Mouse (Mus musculus): ENCODE measurements around the gene Serpinf2. TPM values are rescaled to one million over a fixed set of nuclear protein-coding genes. Genes with fewer than 3 reads are reported as not detected.

Serpinf2 gene
- polyA plus RNA-seq (2012): 0.36 and 0.42 TPM in 2 replicates

DNA sequence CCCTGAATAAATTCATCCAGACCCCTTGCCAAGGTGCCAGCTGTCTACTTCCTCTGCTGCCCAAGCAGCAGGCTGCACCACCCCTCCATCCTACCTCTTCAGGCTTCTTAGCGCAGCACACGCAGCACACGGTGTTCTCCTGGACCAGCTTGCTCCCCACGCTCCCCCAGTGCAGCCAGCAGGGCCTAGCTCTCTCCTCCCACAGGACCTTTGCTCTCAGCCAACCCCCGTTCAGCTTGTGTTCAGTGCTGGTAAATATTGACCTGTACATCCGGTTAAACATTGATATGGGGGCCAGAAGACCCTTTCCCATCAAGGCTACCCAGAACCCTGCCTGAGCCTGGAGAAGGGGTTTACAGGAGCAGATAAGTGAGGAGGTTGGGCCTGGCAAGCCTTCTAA is at the start of gene Serpinf2:
TSS of gene Serpinf2 (minus strand) at position 229 of the 400 bp plus-strand sequence.
- Histone ChIP-seq H3K27me3 (ENCODE audit: control insufficient read depth) (no peaks in the 10 kb centered on the region; the same call in 1 of the 2 replicates), H3K4me1 (ENCODE audit: control insufficient read depth) (peaks cover 18% of the 10 kb centered on the region), H3K4me3 (replicated peaks) (peak within 1 kb of the TSS; percentile 51), H3K36me3 (ENCODE audit: control insufficient read depth) (peaks cover 85% of the 10 kb centered on the region), H3K9me3 (ENCODE audit: control insufficient read depth, low read length) (peaks cover 8% of the 10 kb centered on the region)
- TF ChIP-seq GATA1 (IDR thresholded peaks at IDR 0.05; ENCODE audit: low read length) (no peak), TAL1 (IDR thresholded peaks at IDR 0.05; ENCODE audit: low read length) (no peak)

DNA sequence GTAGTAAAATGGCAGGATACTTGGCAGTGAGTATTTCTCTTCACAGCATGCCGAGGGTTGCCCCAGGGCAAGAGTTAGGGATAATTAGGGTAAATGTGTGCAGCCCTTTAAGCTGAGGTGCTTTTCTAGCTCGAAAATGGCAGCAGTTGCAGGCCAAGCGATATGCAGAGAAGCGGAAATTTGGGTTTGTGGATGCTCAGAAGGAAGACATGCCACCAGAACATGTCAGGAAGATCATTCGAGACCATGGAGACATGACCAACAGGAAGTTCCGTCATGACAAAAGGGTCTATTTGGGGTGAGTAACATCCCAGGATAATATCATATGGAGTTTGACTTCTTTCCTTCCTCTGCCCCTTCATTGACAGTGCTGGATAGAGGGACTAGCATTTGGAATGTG is 48.1 kb upstream of the Serpinf2 start:
- Histone ChIP-seq H3K4me1 (ENCODE audit: control insufficient read depth) (peaks cover 26% of the 10 kb centered on the region), H3K27me3 (ENCODE audit: control insufficient read depth) (peaks cover 21% of the 10 kb centered on the region), H3K36me3 (ENCODE audit: control insufficient read depth) (peaks cover 49% of the 10 kb centered on the region), H3K4me3 (replicated peaks) (peak overlapping the region; percentile 100), H3K9me3 (ENCODE audit: control insufficient read depth, low read length) (no peaks in the 10 kb centered on the region)
- TF ChIP-seq TAL1 (IDR thresholded peaks at IDR 0.05; ENCODE audit: low read length) (no peak), GATA1 (IDR thresholded peaks at IDR 0.05; ENCODE audit: low read length) (no peak)

DNA sequence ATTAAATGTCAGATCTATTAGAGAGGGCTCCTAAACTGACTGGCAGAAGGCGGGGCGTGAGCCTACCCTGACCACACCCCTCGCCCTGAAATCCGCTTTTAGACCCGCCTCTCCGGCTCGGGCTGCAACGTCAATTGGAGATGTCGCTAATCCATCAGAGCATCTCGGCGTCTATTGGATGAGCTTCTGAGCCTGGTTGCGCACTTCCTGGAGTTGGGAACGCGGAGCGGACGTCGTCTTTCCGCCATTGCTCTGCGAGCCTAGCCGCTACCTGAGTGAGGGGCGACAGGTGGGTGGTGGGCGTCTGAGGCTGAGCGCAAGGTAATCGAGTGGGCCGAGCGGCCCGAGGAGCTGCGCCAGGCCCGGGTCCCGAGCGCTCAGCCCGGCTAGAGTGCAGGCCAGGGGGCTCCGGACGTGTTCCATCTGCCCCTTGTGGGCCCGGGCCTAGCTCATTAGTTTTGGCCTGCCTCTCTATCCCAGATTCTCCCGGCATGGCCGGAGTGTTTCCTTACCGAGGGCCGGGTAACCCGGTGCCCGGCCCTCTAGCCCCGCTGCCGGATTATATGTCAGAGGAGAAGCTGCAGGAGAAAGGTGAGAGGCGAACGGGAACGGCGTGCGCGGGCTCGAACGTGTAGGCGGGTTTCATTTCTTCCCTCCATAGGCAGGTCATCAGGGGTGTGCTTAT is 47.4 kb upstream of the Serpinf2 start, which contains the start of gene Prpf8:
TSS of gene Prpf8 (plus strand) at position 216 of the 685 bp plus-strand sequence.
- peaks cover 26% of the 10 kb centered on the region for H3K4me1 ChIP-seq (ENCODE audit: control insufficient read depth)
- H3K9me3 ChIP-seq (ENCODE audit: control insufficient read depth, low read length): no peaks in the 10 kb centered on the region
- H3K36me3 ChIP-seq (ENCODE audit: control insufficient read depth): peaks cover 42% of the 10 kb centered on the region
- H3K4me3 ChIP-seq (replicated peaks): peak within 1 kb of the TSS; percentile 100
- H3K27me3 ChIP-seq (ENCODE audit: control insufficient read depth): peaks cover 21% of the 10 kb centered on the region
- no peak for TF ChIP-seq GATA1 (IDR thresholded peaks at IDR 0.05; ENCODE audit: low read length)
- TF ChIP-seq TAL1 (IDR thresholded peaks at IDR 0.05; ENCODE audit: low read length): no peak

DNA sequence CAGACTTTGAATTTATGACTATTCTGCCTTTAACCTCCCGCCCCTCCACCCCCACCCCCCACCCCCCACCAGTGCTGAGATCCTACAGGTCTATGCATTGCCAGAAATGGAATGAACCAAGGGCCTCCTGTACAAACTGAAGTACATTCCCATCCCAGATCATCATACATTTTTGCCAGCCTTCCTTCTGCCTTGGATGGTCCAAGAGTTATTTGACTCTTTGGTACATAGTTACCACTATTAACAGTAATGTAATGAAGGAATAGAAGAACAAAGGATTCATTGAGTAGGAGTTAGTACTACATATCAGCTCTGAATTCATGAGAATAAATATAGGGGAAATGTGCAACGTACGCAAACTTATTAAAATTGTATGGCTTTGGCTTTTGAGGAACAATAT is 46.8 kb upstream of the Serpinf2 start:
- no peaks in the 10 kb centered on the region for H3K9me3 ChIP-seq (ENCODE audit: control insufficient read depth, low read length)
- peaks cover 26% of the 10 kb centered on the region for H3K4me1 ChIP-seq (ENCODE audit: control insufficient read depth)
- peaks cover 21% of the 10 kb centered on the region for H3K27me3 ChIP-seq (ENCODE audit: control insufficient read depth)
- peak overlapping the region; percentile 100 for H3K4me3 ChIP-seq (replicated peaks)
- H3K36me3 ChIP-seq (ENCODE audit: control insufficient read depth): peaks cover 36% of the 10 kb centered on the region
- TF ChIP-seq TAL1 (IDR thresholded peaks at IDR 0.05; ENCODE audit: low read length) (no peak), GATA1 (IDR thresholded peaks at IDR 0.05; ENCODE audit: low read length) (no peak)

- no peak for TF ChIP-seq TAL1 (IDR thresholded peaks at IDR 0.05; ENCODE audit: low read length)
- Histone ChIP-seq H3K4me1 (ENCODE audit: control insufficient read depth) (peaks cover 34% of the 10 kb centered on the region), H3K36me3 (ENCODE audit: control insufficient read depth) (peaks cover 5% of the 10 kb centered on the region), H3K9me3 (ENCODE audit: control insufficient read depth, low read length) (no peaks in the 10 kb centered on the region), H3K27me3 (ENCODE audit: control insufficient read depth) (peaks cover 6% of the 10 kb centered on the region), H3K4me3 (replicated peaks) (no peak overlapping the region)
Measured at GRCm38 (mm10) chr11:75473376-75473775, 34.0 kb upstream of the Serpinf2 start.

GRCm38 (mm10) chr11:75472469-75473081 is 33.2 kb upstream of the Serpinf2 start:
- Histone ChIP-seq H3K36me3 (ENCODE audit: control insufficient read depth) (peaks cover 5% of the 10 kb centered on the region), H3K9me3 (ENCODE audit: control insufficient read depth, low read length) (no peaks in the 10 kb centered on the region), H3K4me3 (replicated peaks) (peak overlapping the region; percentile 15), H3K4me1 (ENCODE audit: control insufficient read depth) (peaks cover 42% of the 10 kb centered on the region), H3K27me3 (ENCODE audit: control insufficient read depth) (peaks cover 6% of the 10 kb centered on the region)
- TF ChIP-seq GATA1 (IDR thresholded peaks at IDR 0.05; ENCODE audit: low read length) (peak; percentile 25; the same call in 1 of the 2 replicates), TAL1 (IDR thresholded peaks at IDR 0.05; ENCODE audit: low read length) (no peak)

DNA sequence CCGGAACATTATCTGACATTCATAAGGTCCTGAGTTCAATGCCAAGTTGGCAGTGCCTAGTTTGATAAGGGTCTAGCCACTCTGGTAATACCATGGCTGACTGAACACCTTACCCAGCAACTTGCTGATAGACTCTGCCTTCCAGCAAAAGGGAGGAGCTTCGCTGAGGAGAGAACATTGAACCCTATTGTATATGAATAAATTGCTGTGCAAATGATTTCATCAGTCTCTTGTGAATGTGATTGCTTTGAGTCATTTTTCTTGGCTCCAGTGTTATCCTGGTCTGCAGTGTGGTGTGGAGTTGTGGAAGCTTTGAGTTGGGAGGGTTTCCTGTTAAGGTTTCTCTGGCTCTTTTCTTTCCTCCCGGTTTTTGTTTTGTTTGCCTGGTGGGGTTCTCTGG is 31.3 kb upstream of the Serpinf2 start:
- Histone ChIP-seq H3K4me3 (replicated peaks) (no peak overlapping the region), H3K27me3 (ENCODE audit: control insufficient read depth) (no peaks in the 10 kb centered on the region), H3K9me3 (ENCODE audit: control insufficient read depth, low read length) (peaks cover 3% of the 10 kb centered on the region), H3K36me3 (ENCODE audit: control insufficient read depth) (peaks cover 21% of the 10 kb centered on the region), H3K4me1 (ENCODE audit: control insufficient read depth) (peaks cover 53% of the 10 kb centered on the region)
- TF ChIP-seq GATA1 (IDR thresholded peaks at IDR 0.05; ENCODE audit: low read length) (no peak), TAL1 (IDR thresholded peaks at IDR 0.05; ENCODE audit: low read length) (no peak)

DNA sequence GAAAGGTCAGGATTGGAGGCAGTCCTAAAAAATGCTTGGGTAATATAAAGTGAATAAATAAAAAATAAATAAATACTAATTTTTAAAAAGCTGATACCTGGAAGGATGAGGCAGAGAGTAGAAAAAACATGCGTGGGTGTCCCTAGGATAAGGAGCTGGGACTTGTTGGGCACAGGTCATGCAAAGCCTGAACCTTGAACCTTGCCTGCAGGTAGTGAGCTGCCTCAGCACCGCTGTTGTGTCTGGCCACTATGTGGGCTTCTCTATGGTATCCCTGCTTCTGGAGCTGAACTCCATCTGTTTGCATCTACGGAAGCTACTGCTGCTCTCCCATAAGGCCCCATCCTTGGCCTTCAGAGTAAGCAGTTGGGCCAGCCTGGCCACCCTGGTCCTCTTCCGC is 29.9 kb upstream of the Serpinf2 start:
- Histone ChIP-seq H3K36me3 (ENCODE audit: control insufficient read depth) (peaks cover 35% of the 10 kb centered on the region), H3K9me3 (ENCODE audit: control insufficient read depth, low read length) (peaks cover 3% of the 10 kb centered on the region), H3K4me3 (replicated peaks) (no peak overlapping the region), H3K4me1 (ENCODE audit: control insufficient read depth) (peaks cover 67% of the 10 kb centered on the region), H3K27me3 (ENCODE audit: control insufficient read depth) (no peaks in the 10 kb centered on the region)
- TF ChIP-seq GATA1 (IDR thresholded peaks at IDR 0.05; ENCODE audit: low read length) (no peak), TAL1 (IDR thresholded peaks at IDR 0.05; ENCODE audit: low read length) (no peak)

GRCm38 (mm10) chr11:75468410-75468809 is 29.0 kb upstream of the Serpinf2 start:
- Histone ChIP-seq H3K4me3 (replicated peaks) (peak overlapping the region; percentile 69), H3K4me1 (ENCODE audit: control insufficient read depth) (peaks cover 74% of the 10 kb centered on the region)

More at GRCm38 (mm10) chr11:75468410-75468809, 29.0 kb upstream of the Serpinf2 start:
- peaks cover 44% of the 10 kb centered on the region for H3K36me3 ChIP-seq (ENCODE audit: control insufficient read depth)
- peaks cover 3% of the 10 kb centered on the region for H3K9me3 ChIP-seq (ENCODE audit: control insufficient read depth, low read length)
- no peak; the same call in 1 of the 2 replicates for TF ChIP-seq GATA1 (IDR thresholded peaks at IDR 0.05; ENCODE audit: low read length)
- TF ChIP-seq TAL1 (IDR thresholded peaks at IDR 0.05; ENCODE audit: low read length): no peak
- no peaks in the 10 kb centered on the region for H3K27me3 ChIP-seq (ENCODE audit: control insufficient read depth)

All from erythroblast, embryonic 14.5 days (primary cell).